Mouse (Mus musculus): ENCODE results near the gene Hoxd4.

Hoxd4 gene

GRCm38 (mm10) chr2:74774359-74774758, 62.6 kb downstream of the Hoxd4 start:
- DNase-seq (ENCODE audit: low read depth in 1 of 2, low spot score in 2 of 2): no peak

GRCm38 (mm10) chr2:74777536-74778275, 66.0 kb downstream of the Hoxd4 start:
- DNase-seq (ENCODE audit: low read depth in 1 of 2, low spot score in 2 of 2): no peak
